Mouse (Mus musculus) small intestine, adult 2 months (tissue): ENCODE data around the gene Plcb4.

ENCODE experiments used
- CTCF ChIP-seq: fragments of 200-500 bp; IDR thresholded peaks from 2 replicates; pipeline ENCODE4 v1.5.1; 2012; ENCODE audit warnings: low read depth, mild to moderate bottlenecking, control low read depth, inconsistent platforms, low read length, moderate library complexity, mixed read lengths; ENCODE audit not compliant: insufficient replicate concordance, insufficient read length; ENCODE audit errors: extremely low read depth
- POLR2A ChIP-seq: fragments of 200-500 bp; IDR thresholded peaks from 2 replicates; pipeline ENCODE4 v1.6.1; 2012; ENCODE audit warnings: low read depth, mild to moderate bottlenecking, control low read depth, inconsistent platforms, low read length, moderate library complexity

- TF ChIP-seq CTCF (no peak), POLR2A (no peak)
Measured at GRCm38 (mm10) chr2:135766471-135767063, 107.8 kb downstream of the Plcb4 start.
